Mouse (Mus musculus) ES-CJ7 (cell line): ENCODE data around the gene Hebp1.
A peak's percentile ranks its signal among the peaks of the same experiment; 100 is the strongest.

Experiments used
- DNase-seq: peaks from one replicate; pipeline ENCODE4 v3.0.0; 2011; ENCODE audit warnings: low read depth, low spot score

Gene Hebp1

DNA sequence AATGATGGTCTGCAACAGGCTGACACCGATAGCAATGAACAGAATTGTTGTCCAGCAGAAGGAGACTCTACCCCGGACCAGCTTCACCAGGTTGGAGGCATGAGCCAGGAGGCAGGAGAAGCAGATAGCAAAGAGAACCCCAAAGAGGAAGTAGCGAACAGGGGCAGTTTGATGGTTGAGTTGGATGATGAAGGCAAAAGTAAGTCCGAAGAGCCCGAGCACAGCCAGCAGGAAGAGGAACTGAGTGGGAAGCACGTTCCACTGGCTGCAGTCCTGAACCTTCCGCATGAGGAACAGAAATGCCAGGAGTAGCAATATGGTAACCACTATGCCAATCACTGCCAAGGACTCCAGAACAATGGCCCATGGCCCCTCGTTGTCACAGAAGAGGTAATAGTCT lies 81.3 kb downstream of the Hebp1 start:
- no peak for DNase-seq

DNA sequence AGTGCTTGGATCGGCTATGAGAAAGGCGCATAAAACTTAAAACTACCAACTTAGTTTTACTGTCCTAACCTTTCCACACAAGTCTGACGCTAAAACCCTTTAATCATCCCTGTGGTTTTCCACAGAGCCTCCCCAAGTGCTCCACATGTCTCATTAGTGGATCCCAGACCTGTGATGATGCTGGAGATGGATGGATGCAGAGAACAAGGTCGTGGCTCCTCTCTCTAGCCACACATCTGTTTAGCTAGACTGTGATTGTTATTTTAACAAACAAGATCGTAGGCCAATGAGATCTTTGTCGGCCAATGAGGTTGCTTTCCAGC lies 84.7 kb downstream of the Hebp1 start:
- DNase-seq = no peak

DNA sequence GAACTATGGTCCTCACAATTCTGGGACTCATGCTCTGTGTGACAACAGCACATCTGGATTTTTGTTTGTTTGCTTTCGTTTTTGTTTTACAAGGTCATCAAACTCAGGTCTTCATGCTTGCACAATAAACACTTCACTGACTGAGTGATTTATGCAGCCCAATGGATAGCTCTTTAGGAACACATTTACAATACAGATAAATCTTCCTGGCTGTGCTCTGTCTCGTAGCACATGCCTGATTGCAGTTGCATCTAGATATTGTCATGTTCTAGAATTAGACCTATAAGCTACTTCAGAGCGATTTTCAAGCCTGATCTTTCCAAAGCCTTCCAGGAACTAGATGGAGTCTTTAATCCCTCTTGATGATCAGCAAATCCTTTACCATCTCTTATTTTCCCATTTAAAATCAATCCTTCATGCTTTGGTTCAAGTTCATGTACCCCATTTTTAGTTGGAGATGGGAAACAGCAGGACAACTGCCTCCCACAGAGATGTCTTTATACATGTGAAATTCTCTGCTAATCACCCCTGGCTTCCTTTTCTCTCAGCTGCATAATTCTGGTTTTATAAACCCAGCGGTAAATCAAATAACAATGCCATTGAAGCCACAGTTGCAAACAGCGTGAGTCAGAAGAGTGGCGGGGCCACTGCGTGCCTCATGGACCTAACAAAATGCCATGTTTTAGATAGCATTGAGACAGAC lies 85.3 kb downstream of the Hebp1 start:
- peak; percentile 27 for DNase-seq

DNA sequence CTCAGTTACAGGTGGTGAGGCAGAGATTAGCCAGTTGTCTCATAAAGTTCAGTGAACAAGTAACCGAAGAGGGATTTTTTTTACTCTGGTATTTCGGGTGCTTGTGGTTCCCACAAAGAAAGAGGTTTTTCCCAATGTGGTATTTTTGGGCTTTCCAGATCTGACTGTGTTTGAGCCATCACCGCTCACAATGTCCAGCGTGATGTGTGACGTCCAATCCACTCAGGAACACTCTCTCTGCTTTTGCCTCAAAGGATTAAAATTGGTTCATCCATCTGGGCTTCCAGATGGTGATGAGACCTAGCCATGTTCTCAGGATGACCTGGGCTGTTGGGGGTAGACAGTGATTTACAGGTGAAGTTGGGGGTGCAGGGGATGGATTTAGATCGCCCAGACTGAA lies 90.8 kb downstream of the Hebp1 start:
- DNase-seq = no peak

DNA sequence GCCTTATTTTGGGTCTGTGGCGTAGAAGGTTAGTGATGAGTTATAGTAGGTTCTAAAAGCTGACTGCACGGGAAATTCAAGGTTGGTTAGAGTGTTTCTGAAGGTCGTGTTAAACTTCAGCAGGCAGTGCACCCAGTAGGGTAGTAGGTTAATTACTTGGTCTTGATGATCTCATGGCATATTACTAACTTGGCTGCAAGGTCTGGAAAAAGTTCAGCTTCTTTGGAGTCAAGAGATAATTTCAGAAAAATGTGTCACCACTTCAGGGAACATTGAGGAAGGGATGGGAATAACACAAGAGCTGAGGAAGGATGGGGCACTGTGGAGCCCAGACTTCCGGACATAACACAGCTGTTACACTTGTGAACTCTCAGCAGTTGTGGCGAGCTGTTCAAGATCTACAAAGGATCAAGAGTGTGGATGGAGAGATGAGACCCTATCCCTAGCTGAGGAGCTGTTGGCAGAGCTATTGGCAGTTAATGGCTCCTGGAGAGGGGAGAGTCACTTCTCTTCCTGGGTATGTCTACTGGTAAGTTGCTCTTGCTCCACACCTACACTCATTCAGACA lies 95.0 kb downstream of the Hebp1 start:
- no peak for DNase-seq

DNA sequence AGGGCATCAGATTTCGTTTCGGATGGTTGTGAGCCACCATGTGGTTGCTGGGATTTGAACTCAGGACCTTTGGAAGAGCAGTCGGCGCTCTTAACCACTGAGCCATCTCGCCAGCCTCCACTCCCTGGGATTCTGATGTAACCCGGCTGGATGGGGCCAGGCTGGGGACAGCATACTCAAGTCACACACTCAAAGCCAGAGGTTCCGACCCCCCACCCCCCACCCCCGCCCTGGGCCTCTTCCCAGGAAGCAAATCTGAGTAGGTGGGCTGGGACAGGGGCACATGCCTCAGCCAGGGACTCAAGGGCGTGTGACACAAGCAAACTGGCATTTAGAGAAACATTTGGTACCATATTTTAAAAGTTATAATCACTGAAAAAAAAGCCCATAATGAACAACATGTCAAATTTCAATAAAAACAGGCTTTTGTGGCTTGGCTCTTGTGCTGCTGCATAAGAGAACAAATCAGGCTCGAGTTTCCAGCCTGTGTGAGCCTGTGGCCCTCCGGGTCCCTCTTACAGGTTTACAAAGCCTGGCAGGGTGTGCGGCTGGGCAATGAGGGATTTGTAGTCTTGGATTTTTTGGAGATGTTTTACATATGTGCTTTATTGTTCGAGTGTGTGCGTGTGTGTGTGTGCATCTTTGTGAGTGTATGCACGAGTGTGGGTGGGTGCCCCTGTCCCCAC lies 96.9 kb downstream of the Hebp1 start:
- no peak for DNase-seq

DNA sequence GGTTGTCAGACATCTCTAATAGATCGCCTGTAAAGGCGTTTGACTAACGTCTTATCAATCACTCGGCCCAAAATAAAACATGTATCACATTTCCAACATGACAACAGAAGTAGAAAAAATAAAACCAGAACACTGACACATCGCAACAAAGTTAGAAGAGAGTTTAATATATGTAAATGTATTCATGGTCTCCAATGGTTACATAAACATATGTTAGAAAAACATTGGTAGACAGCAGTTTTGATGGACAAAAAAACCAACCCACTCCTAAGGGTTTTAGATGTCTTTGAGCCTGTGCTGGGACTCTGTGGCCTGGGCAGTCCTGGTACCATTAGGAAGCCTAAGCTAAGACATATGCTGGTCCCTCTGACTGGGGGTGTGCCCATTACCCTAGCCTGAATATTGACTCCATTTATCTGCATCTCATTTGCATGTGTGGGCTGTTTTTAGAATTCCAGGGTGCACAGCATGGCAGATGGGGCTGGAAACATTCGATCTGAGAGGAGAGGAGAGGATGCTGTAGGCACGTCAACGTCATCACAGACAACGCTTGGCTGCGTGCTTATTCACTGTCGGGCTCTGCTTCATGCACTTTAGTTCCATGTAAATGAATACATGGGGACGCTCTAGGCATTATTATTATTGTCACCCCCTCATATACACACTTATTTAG lies 104.9 kb downstream of the Hebp1 start:
- DNase-seq = no peak

DNA sequence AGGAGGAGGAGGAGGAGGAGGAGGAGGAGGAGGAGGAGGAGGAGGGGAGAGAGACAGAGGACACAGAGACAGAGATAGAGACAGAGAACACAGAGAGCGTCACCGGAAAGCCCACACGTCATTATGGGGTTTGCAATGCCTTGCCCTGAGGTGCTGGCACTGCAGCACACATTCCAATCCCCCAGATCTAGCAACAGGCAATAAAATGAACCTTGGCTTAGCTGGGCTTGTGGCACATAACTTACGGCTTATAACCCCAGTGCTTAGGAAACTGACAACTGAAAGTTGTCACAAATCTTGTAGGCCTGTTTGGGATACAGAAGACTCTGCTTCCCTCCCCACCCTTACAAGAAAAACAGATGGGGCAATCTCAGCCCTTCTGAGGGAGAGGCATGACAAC lies 107.2 kb downstream of the Hebp1 start:
- DNase-seq = no peak

DNA sequence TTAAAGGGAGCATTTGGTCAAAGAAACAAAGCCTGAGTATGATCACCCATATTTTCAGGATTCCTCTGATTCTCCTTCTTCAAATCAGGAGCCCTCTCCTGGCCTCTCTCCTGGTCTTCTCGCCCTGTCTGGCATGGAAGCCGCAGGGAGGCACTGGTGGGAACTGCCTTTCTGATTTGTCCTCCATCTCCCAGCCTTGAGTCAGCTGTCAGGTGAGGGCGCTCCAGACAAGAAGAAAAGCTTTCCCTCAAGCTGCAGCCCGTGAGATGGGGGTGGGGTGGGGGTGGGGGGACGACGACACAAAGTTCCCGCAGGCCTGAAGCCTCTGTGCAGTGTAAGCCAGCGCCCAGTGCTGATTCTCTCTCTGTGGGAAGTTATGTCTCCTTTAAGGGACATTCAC lies 108.0 kb downstream of the Hebp1 start:
- peak; percentile 50 for DNase-seq

DNA sequence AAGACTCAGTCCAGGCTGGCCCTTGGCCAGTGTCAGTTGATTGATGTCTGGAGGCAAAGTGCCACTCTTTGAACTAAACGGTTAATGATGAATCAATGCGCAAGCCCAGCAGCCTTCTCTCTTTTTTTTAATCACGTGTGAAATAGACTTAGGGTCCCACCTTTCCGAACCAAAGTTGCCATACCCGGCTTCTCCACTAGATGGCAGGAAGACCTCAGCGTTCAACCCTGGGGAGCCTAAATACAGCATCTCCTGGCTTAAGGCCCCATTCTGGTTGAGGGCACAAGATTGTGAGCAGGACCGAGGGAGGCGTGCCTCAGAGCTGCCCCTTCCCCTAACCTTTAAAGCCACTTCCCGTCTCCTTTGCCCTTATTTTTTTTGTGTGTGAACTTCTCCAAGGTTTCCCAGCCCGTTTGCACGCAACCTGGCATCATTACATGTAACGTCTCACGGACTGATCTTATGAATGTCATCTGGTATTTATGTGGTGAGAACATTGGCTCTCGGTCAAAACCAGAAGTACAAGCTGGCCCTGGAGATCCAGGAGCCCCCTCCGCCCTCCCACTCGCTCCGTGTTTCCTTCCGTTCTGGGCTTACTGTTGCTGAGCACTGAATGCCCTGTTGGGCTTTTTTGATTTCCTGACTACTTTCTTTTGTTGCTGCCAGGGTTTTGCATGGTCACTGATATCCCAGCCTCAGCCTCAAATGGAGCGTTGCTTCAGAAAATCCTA lies 109.9 kb downstream of the Hebp1 start:
- peak; percentile 89 for DNase-seq
